In genomic region chr14:23400777-23401469, GRCm38 (mm10) we compare ENCODE assay signal across 8 mouse cellular contexts.
DNase-seq lines count a peak whose midpoint lies in the region; ATAC-seq and TF ChIP-seq lines count a peak whose summit lies in the region.

No protein-coding gene starts in this region.

- TF ChIP-seq POLR2A in brain, embryonic 14.5 days (IDR thresholded peaks at IDR 0.05; ENCODE audit: borderline replicate concordance, extremely low read depth, insufficient read depth, insufficient read length, poor library complexity, severe bottlenecking), result no peak

- no peaks in the 10 kb centered on the region for H3K27me3 ChIP-seq in liver, embryonic 11.5 days (replicated peaks; ENCODE audit: control insufficient read depth, insufficient read depth, low read length)
- H3K27me3 ChIP-seq in forebrain, embryonic 11.5 days (ENCODE audit: control insufficient read depth, insufficient read depth, low read length), result no peaks in the 10 kb centered on the region
- no peaks in the 10 kb centered on the region for H3K27me3 ChIP-seq in hindbrain, postnatal 0 days (ENCODE audit: insufficient read depth, low read length)
- H3K27me3 ChIP-seq in midbrain, embryonic 11.5 days (ENCODE audit: control insufficient read depth, insufficient read depth, low read length), result no peaks in the 10 kb centered on the region

- H3K27ac ChIP-seq in liver, embryonic 11.5 days (ENCODE audit: low read depth, low read length), result no peak overlapping the region
- no peak overlapping the region for H3K27ac ChIP-seq in forebrain, embryonic 11.5 days (ENCODE audit: low read depth, low read length)
- H3K27ac ChIP-seq in hindbrain, postnatal 0 days, result no peak overlapping the region
- no peak overlapping the region for H3K27ac ChIP-seq in midbrain, embryonic 11.5 days (ENCODE audit: low read depth, low read length)

- H3K9ac ChIP-seq in liver, embryonic 11.5 days (ENCODE audit: low read depth, low read length), result no peak overlapping the region
- H3K9ac ChIP-seq in forebrain, embryonic 11.5 days (ENCODE audit: low read length), result no peak overlapping the region
- no peak overlapping the region for H3K9ac ChIP-seq in hindbrain, postnatal 0 days (replicated peaks; ENCODE audit: low read length)
- H3K9ac ChIP-seq in midbrain, embryonic 11.5 days (ENCODE audit: low read length), result no peak overlapping the region

- no peaks in the 10 kb centered on the region for H3K9me3 ChIP-seq in liver, embryonic 11.5 days (ENCODE audit: control insufficient read depth, low read length)
- no peaks in the 10 kb centered on the region for H3K9me3 ChIP-seq in forebrain, embryonic 11.5 days (ENCODE audit: control insufficient read depth, low read length)
- no peaks in the 10 kb centered on the region for H3K9me3 ChIP-seq in hindbrain, postnatal 0 days (ENCODE audit: low read length)
- no peaks in the 10 kb centered on the region for H3K9me3 ChIP-seq in midbrain, embryonic 11.5 days (ENCODE audit: control insufficient read depth, low read length)

- ATAC-seq in liver, embryonic 11.5 days (replicated peaks; ENCODE audit: low FRiP score), result no peak
- ATAC-seq in forebrain, embryonic 11.5 days (replicated peaks; ENCODE audit: low FRiP score), result no peak; the same call in 1 of the 2 replicates
- ATAC-seq in hindbrain, postnatal 0 days, result peak; percentile 88
- peak; percentile 81; the same call in 1 of the 2 replicates for ATAC-seq in midbrain, embryonic 11.5 days (ENCODE audit: low FRiP score)

- peak; percentile 9 for DNase-seq in liver
- no peak for DNase-seq in liver, embryonic 11.5 days (ENCODE audit: low spot score)
- DNase-seq in brain, embryonic 14.5 days (ENCODE audit: low read depth), result peak; percentile 94
- peak; percentile 64 for DNase-seq in forebrain, embryonic 11.5 days (ENCODE audit: low spot score)
- peak; percentile 89 for DNase-seq in hindbrain, postnatal 0 days (ENCODE audit: low spot score)
- peak; percentile 37 to 38 for DNase-seq in layer of hippocampus, postnatal 36 days
- DNase-seq in midbrain, embryonic 11.5 days (ENCODE audit: low spot score, missing footprints), result peak; percentile 98
- peak; percentile 60 for DNase-seq in thymus, postnatal 0 days (ENCODE audit: low spot score)

- no peak overlapping the region for H3K4me2 ChIP-seq in liver, embryonic 11.5 days
- H3K4me2 ChIP-seq in forebrain, embryonic 11.5 days (ENCODE audit: low read depth, low read length, severe bottlenecking), result no peak overlapping the region
- H3K4me2 ChIP-seq in hindbrain, postnatal 0 days (ENCODE audit: low read depth, low read length), result no peak overlapping the region
- H3K4me2 ChIP-seq in midbrain, embryonic 11.5 days, result no peak overlapping the region

- 23% methylated on average over 6 of the region's 6 CpGs for WGBS in liver, embryonic 11.5 days
- 17% methylated on average over 6 of the region's 6 CpGs for WGBS in forebrain, embryonic 11.5 days
- WGBS in hindbrain, postnatal 0 days, result 18% methylated on average over 6 of the region's 6 CpGs
- 19% methylated on average over 6 of the region's 6 CpGs for WGBS in midbrain, embryonic 11.5 days

- no peaks in the 10 kb centered on the region for H3K4me1 ChIP-seq in liver, embryonic 11.5 days (replicated peaks; ENCODE audit: control insufficient read depth, insufficient read depth, low read length)
- H3K4me1 ChIP-seq in forebrain, embryonic 11.5 days (replicated peaks; ENCODE audit: control insufficient read depth, insufficient read depth, low read length), result no peaks in the 10 kb centered on the region
- no peaks in the 10 kb centered on the region for H3K4me1 ChIP-seq in hindbrain, postnatal 0 days (ENCODE audit: insufficient read depth, low read length)
- peaks cover 5% of the 10 kb centered on the region; the same call in 1 of the 2 replicates for H3K4me1 ChIP-seq in midbrain, embryonic 11.5 days (ENCODE audit: control insufficient read depth, insufficient read depth, low read length)

- H3K36me3 ChIP-seq in liver, embryonic 11.5 days (ENCODE audit: control insufficient read depth, insufficient read depth, low read length), result no peaks in the 10 kb centered on the region
- H3K36me3 ChIP-seq in forebrain, embryonic 11.5 days (ENCODE audit: control insufficient read depth, insufficient read depth, low read length), result no peaks in the 10 kb centered on the region
- no peaks in the 10 kb centered on the region for H3K36me3 ChIP-seq in hindbrain, postnatal 0 days (ENCODE audit: insufficient read depth, low read length)
- no peaks in the 10 kb centered on the region for H3K36me3 ChIP-seq in midbrain, embryonic 11.5 days (ENCODE audit: control insufficient read depth, insufficient read depth, low read length)

- peak; percentile 71; the same call in 1 of the 2 replicates for TF ChIP-seq CTCF in brain, embryonic 14.5 days (IDR thresholded peaks at IDR 0.05; ENCODE audit: borderline replicate concordance, extremely low read depth, insufficient read depth, insufficient read length)
- peak; percentile 82 for TF ChIP-seq CTCF in hindbrain, postnatal 0 days (IDR thresholded peaks at IDR 0.05; ENCODE audit: low read depth)

- no peak overlapping the region for H3K4me3 ChIP-seq in liver, embryonic 11.5 days (ENCODE audit: low read depth, low read length)
- H3K4me3 ChIP-seq in forebrain, embryonic 11.5 days (ENCODE audit: low read depth, low read length), result no peak overlapping the region
- H3K4me3 ChIP-seq in hindbrain, postnatal 0 days (ENCODE audit: low read length), result no peak overlapping the region
- H3K4me3 ChIP-seq in midbrain, embryonic 11.5 days (ENCODE audit: low read depth, low read length), result no peak overlapping the region

Comparison
In these comparisons a context has a peak if more than half of its experiments do, and no peak if none do; other contexts are left out.
1. ATAC-seq: peak in hindbrain, postnatal 0 days (single experiment) and midbrain, embryonic 11.5 days (single experiment); none in liver, embryonic 11.5 days (single experiment) and forebrain, embryonic 11.5 days (single experiment).